8 mouse cellular contexts compared by ENCODE assay signal in the genomic region with DNA sequence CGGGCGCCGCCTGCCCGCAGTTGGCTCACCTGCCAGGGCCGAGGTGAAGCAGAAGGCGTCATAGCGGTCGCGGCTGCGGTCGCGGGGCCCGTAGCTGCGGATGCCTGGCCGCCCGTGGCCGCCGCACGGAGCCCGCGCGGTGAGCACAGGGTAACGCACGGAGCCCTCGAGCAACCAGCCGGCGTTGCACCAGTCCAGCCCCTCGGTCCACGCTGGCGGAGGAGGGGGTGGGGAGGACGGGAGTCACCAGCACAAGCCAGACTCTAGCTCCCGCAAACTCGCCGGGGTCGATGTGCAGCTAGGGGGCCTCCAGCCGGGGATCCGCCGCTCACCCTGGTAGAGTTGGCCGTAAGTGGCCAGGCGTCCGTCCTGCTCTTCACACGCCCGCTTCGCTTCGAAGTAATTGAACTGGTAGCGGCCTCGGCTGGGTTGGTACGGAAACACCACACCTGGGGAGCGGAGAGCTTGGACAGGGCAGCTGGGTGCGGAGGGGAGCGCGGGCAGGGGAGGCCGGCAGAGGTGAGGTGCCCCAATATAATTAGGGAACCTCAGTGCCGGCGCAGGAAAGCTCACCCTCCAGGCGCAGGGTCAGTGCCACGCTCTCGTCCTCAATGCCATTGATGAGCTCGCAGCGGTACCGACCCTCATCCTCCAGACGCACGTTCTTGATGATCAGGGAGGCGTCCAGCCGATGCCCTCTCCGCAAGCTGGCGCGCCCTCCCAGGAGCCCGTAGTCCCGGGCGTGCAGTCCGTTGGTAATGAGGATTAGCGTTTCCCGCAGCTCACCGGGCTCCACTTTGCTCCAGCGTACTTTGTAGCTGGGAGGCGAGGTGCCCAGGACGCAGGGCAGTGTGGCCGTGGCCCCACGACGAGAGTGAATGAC. TPM values are rescaled to one million over a fixed set of nuclear protein-coding genes. Genes with fewer than 3 reads are reported as not detected.
A peak's percentile ranks its signal among the peaks of the same experiment; 100 is the strongest.
DNase-seq lines count a peak whose midpoint lies in the region; ATAC-seq and TF ChIP-seq lines count a peak whose summit lies in the region.

No protein-coding gene starts in this region.

- H3K27me3 ChIP-seq in heart, embryonic 13.5 days (replicated peaks), result peaks cover 90% of the 10 kb centered on the region
- H3K27me3 ChIP-seq in CH12.LX (replicated peaks), result peaks cover 80% of the 10 kb centered on the region
- peaks cover 86% of the 10 kb centered on the region for H3K27me3 ChIP-seq in embryonic facial prominence, embryonic 13.5 days
- H3K27me3 ChIP-seq in intestine, embryonic 15.5 days (replicated peaks), result peaks cover 65% of the 10 kb centered on the region
- peaks cover 59% of the 10 kb centered on the region for H3K27me3 ChIP-seq in midbrain, embryonic 16.5 days (ENCODE audit: control insufficient read depth, insufficient read depth, low read depth, low read length)

- peaks cover 8% of the 10 kb centered on the region for H3K9me3 ChIP-seq in heart, embryonic 13.5 days
- peaks cover 26% of the 10 kb centered on the region for H3K9me3 ChIP-seq in CH12.LX (replicated peaks; ENCODE audit: low read length)
- H3K9me3 ChIP-seq in embryonic facial prominence, embryonic 13.5 days, result peaks cover 7% of the 10 kb centered on the region; the same call in 1 of the 2 replicates
- H3K9me3 ChIP-seq in intestine, embryonic 15.5 days, result no peaks in the 10 kb centered on the region; the same call in 1 of the 2 replicates
- H3K9me3 ChIP-seq in midbrain, embryonic 16.5 days (replicated peaks; ENCODE audit: control insufficient read depth, low read length, poor library complexity, severe bottlenecking), result no peaks in the 10 kb centered on the region

- H3K4me1 ChIP-seq in heart, embryonic 13.5 days, result peaks cover 19% of the 10 kb centered on the region
- peaks cover 12 to 18% of the 10 kb centered on the region in 2 experiments; a peak in 3 of 4 replicates for H3K4me1 ChIP-seq in CH12.LX (ENCODE audit: control insufficient read depth in 1 of 2, insufficient read depth in 2 of 2)
- H3K4me1 ChIP-seq in embryonic facial prominence, embryonic 13.5 days, result peaks cover 18% of the 10 kb centered on the region
- peaks cover 18% of the 10 kb centered on the region for H3K4me1 ChIP-seq in intestine, embryonic 15.5 days (replicated peaks)
- peaks cover 11% of the 10 kb centered on the region; the same call in 1 of the 2 replicates for H3K4me1 ChIP-seq in midbrain, embryonic 16.5 days (ENCODE audit: control insufficient read depth, insufficient read depth, low read length)

- intact Hi-C loops in heart, postnatal 25 days (cut with DNase I), result loop anchor here (2.0 kb wide), 1 partner anchor 13 kb away; no protein-coding TSS in a partner anchor

- TF ChIP-seq CTCF in CH12.LX (conservative IDR thresholded peaks at IDR 0.05 in 1 of 2, IDR thresholded peaks at IDR 0.05 in 1 of 2; ENCODE audit: low read depth in 2 of 2, low read length in 2 of 2), result no peak

- no peak overlapping the region for H3K27ac ChIP-seq in heart, embryonic 13.5 days (replicated peaks)
- H3K27ac ChIP-seq in CH12.LX (ENCODE audit: insufficient read depth, low read depth), result no peak overlapping the region
- H3K27ac ChIP-seq in embryonic facial prominence, embryonic 13.5 days, result no peak overlapping the region
- no peak overlapping the region for H3K27ac ChIP-seq in intestine, embryonic 15.5 days
- H3K27ac ChIP-seq in midbrain, embryonic 16.5 days (ENCODE audit: low read length), result no peak overlapping the region

- WGBS in heart, embryonic 13.5 days, result 1% methylated on average over 81 of the region's 81 CpGs
- WGBS in embryonic facial prominence, embryonic 13.5 days, result under 1% methylated on average over 81 of the region's 81 CpGs
- under 1% methylated on average over 81 of the region's 81 CpGs for WGBS in intestine, embryonic 15.5 days
- WGBS in midbrain, embryonic 16.5 days, result under 1% methylated on average over 81 of the region's 81 CpGs

- peak; percentile 50 for ATAC-seq in heart, embryonic 13.5 days (ENCODE audit: extremely low read depth, insufficient number of reproducible peaks, low FRiP score, low TSS enrichment)
- peak; percentile 49; the same call in 1 of the 2 replicates for ATAC-seq in embryonic facial prominence, embryonic 13.5 days (ENCODE audit: insufficient number of reproducible peaks, insufficient read depth, low FRiP score, low TSS enrichment, low read depth)
- peak; percentile 79 for ATAC-seq in intestine, embryonic 15.5 days
- ATAC-seq in midbrain, embryonic 16.5 days, result peak; percentile 74

- DNase-seq in heart, postnatal 25 days (ENCODE audit: low spot score), result no peak
- DNase-seq in CH12.LX (ENCODE audit: extremely low read depth), result no peak
- no peak for DNase-seq in urinary bladder, postnatal 4 days (ENCODE audit: low spot score in 2 of 2)
- DNase-seq in ovary, postnatal 14 days (ENCODE audit: low spot score), result no peak

- TF ChIP-seq RAD21 in CH12.LX (IDR thresholded peaks at IDR 0.05; ENCODE audit: low read depth, low read length), result no peak

- TF ChIP-seq POLR2A in CH12.LX (IDR thresholded peaks at IDR 0.05; ENCODE audit: low read depth, low read length), result no peak

- no peaks in the 10 kb centered on the region for H3K36me3 ChIP-seq in heart, embryonic 13.5 days
- no peaks in the 10 kb centered on the region for H3K36me3 ChIP-seq in CH12.LX (replicated peaks in 1 of 2; ENCODE audit: control insufficient read depth in 1 of 2, insufficient read depth in 1 of 2, low read length in 1 of 2)
- no peaks in the 10 kb centered on the region for H3K36me3 ChIP-seq in embryonic facial prominence, embryonic 13.5 days
- H3K36me3 ChIP-seq in intestine, embryonic 15.5 days, result no peaks in the 10 kb centered on the region
- H3K36me3 ChIP-seq in midbrain, embryonic 16.5 days (ENCODE audit: control insufficient read depth, insufficient read depth, low read length), result no peaks in the 10 kb centered on the region

- TF ChIP-seq EP300 in CH12.LX (IDR thresholded peaks at IDR 0.05; ENCODE audit: low read length), result no peak

- H3K79me2 ChIP-seq in CH12.LX (replicated peaks; ENCODE audit: control insufficient read depth, extremely low read depth, insufficient read depth, poor library complexity, severe bottlenecking), result no peaks in the 10 kb centered on the region

- H3K4me3 ChIP-seq in heart, embryonic 13.5 days, result peak overlapping the region; percentile 62
- peak overlapping the region in 1 of 3 experiments; percentile 55 for H3K4me3 ChIP-seq in CH12.LX (replicated peaks in 1 of 3; ENCODE audit: low read depth in 2 of 3, low read length in 2 of 3, poor library complexity in 1 of 3)
- peak overlapping the region; percentile 58 for H3K4me3 ChIP-seq in embryonic facial prominence, embryonic 13.5 days
- H3K4me3 ChIP-seq in intestine, embryonic 15.5 days (replicated peaks), result peak overlapping the region; percentile 57
- peak overlapping the region; percentile 63 for H3K4me3 ChIP-seq in midbrain, embryonic 16.5 days (ENCODE audit: low read depth, low read length)

- peak overlapping the region; percentile 96 for H3K4me2 ChIP-seq in heart, embryonic 13.5 days
- peak overlapping the region; percentile 82 for H3K4me2 ChIP-seq in CH12.LX (ENCODE audit: insufficient read depth, low read depth, poor library complexity, severe bottlenecking)
- H3K4me2 ChIP-seq in embryonic facial prominence, embryonic 13.5 days, result peak overlapping the region; percentile 99
- H3K4me2 ChIP-seq in intestine, embryonic 15.5 days (replicated peaks), result peak overlapping the region; percentile 100
- H3K4me2 ChIP-seq in midbrain, embryonic 16.5 days (ENCODE audit: low read length), result peak overlapping the region; percentile 87

- in situ Hi-C loops in CH12.LX (cut with MboI; ENCODE audit: low pct_ligation_motif_present, low pct_unique_long_range_greater_than_20kb, low sequenced_read_pairs), result loop anchor here (5.0 kb wide), 1 partner anchor 59 kb away; the partner anchor contains the start of gene Iqgap3

- dilution Hi-C loops in CH12.LX (cut with MboI; ENCODE audit: extremely low pct_ligation_motif_present, extremely low pct_unique_long_range_greater_than_20kb, low sequenced_read_pairs), result no loop called here

- H3K9ac ChIP-seq in heart, embryonic 13.5 days, result peak overlapping the region; percentile 67
- no peak overlapping the region for H3K9ac ChIP-seq in CH12.LX (ENCODE audit: insufficient read depth, low read depth)
- H3K9ac ChIP-seq in embryonic facial prominence, embryonic 13.5 days, result peak overlapping the region; percentile 64
- peak overlapping the region; percentile 41 for H3K9ac ChIP-seq in intestine, embryonic 15.5 days
- peak overlapping the region; percentile 64 for H3K9ac ChIP-seq in midbrain, embryonic 16.5 days (ENCODE audit: low read depth, low read length)

RNA-seq across cellular contexts. Expression of gene Hapln2, which starts 4.0 kb away (rescaled TPM):
- not detected in 2 replicates for polyA plus RNA-seq in heart, embryonic 13.5 days (2015; fragmentation: Nextera tagmentation; extraction: Ambion mirVana)
- not detected for total RNA-seq in heart, postnatal 25 days (2021)
- not detected in 2 replicates for total RNA-seq in CH12.LX (2012; rRNA removed)
- not detected in 2 replicates for total RNA-seq in CH12.LX (2014; rRNA removed)
- polyA plus RNA-seq in CH12.LX (2012; ENCODE audit: insufficient read length, low read depth), result not detected in 2 replicates
- polyA plus RNA-seq in embryonic facial prominence, embryonic 13.5 days (2015; fragmentation: Nextera tagmentation; extraction: Ambion mirVana), result 0.15 TPM in 1 of 2 replicates, not detected in the other
- not detected in 2 replicates for polyA plus RNA-seq in intestine, embryonic 15.5 days (2015; fragmentation: Nextera tagmentation; extraction: Ambion mirVana)
- polyA plus RNA-seq in midbrain, embryonic 16.5 days (2015; fragmentation: Nextera tagmentation; extraction: Ambion mirVana), result 0.37 and 0.74 TPM in 2 replicates

RNA-seq across cellular contexts. Expression of gene Gpatch4, which starts 19.5 kb away (rescaled TPM):
- polyA plus RNA-seq in heart, embryonic 13.5 days (2015; fragmentation: Nextera tagmentation; extraction: Ambion mirVana), result 18.7 and 20.9 TPM in 2 replicates
- total RNA-seq in heart, postnatal 25 days (2021), result 10 to 100 TPM in 1 of 2 experiments, 1 to 10 TPM in 1; 7.8 to 10.2 TPM
- 49.1 and 64.2 TPM in 2 replicates for total RNA-seq in CH12.LX (2012; rRNA removed)
- 20.3 and 21.6 TPM in 2 replicates for total RNA-seq in CH12.LX (2014; rRNA removed)
- 128 and 182 TPM in 2 replicates for polyA plus RNA-seq in CH12.LX (2012; ENCODE audit: insufficient read length, low read depth)
- polyA plus RNA-seq in embryonic facial prominence, embryonic 13.5 days (2015; fragmentation: Nextera tagmentation; extraction: Ambion mirVana), result 34.0 and 38.5 TPM in 2 replicates
- 36.7 and 40.3 TPM in 2 replicates for polyA plus RNA-seq in intestine, embryonic 15.5 days (2015; fragmentation: Nextera tagmentation; extraction: Ambion mirVana)
- polyA plus RNA-seq in midbrain, embryonic 16.5 days (2015; fragmentation: Nextera tagmentation; extraction: Ambion mirVana), result 30.4 and 35.9 TPM in 2 replicates

RNA-seq across cellular contexts. Expression of gene Bcan, which starts 23.4 kb away (rescaled TPM):
- 0.07 TPM in 1 of 2 replicates, not detected in the other for polyA plus RNA-seq in heart, embryonic 13.5 days (2015; fragmentation: Nextera tagmentation; extraction: Ambion mirVana)
- total RNA-seq in heart, postnatal 25 days (2021), result under 1 TPM; 0.14 to 0.26 TPM
- 0.04 TPM in 1 of 2 replicates, not detected in the other for total RNA-seq in CH12.LX (2012; rRNA removed)
- total RNA-seq in CH12.LX (2014; rRNA removed), result not detected in 2 replicates
- polyA plus RNA-seq in CH12.LX (2012; ENCODE audit: insufficient read length, low read depth), result not detected in 2 replicates
- polyA plus RNA-seq in embryonic facial prominence, embryonic 13.5 days (2015; fragmentation: Nextera tagmentation; extraction: Ambion mirVana), result 0.39 and 0.53 TPM in 2 replicates
- polyA plus RNA-seq in intestine, embryonic 15.5 days (2015; fragmentation: Nextera tagmentation; extraction: Ambion mirVana), result 0.15 and 0.54 TPM in 2 replicates
- polyA plus RNA-seq in midbrain, embryonic 16.5 days (2015; fragmentation: Nextera tagmentation; extraction: Ambion mirVana), result 51.5 and 96.9 TPM in 2 replicates

RNA-seq across cellular contexts. Expression of gene Naxe, which starts 34.9 kb away (rescaled TPM):
- polyA plus RNA-seq in heart, embryonic 13.5 days (2015; fragmentation: Nextera tagmentation; extraction: Ambion mirVana), result 144 and 156 TPM in 2 replicates
- 10 to 100 TPM; 64.1 to 71.5 TPM for total RNA-seq in heart, postnatal 25 days (2021)
- total RNA-seq in CH12.LX (2012; rRNA removed) (98.1 and 124 TPM in 2 replicates), CH12.LX (2014; rRNA removed) (65.6 and 71.0 TPM in 2 replicates)
- polyA plus RNA-seq in CH12.LX (2012; ENCODE audit: insufficient read length, low read depth), result 80.5 and 91.3 TPM in 2 replicates
- polyA plus RNA-seq in embryonic facial prominence, embryonic 13.5 days (2015; fragmentation: Nextera tagmentation; extraction: Ambion mirVana), result 208 and 210 TPM in 2 replicates
- polyA plus RNA-seq in intestine, embryonic 15.5 days (2015; fragmentation: Nextera tagmentation; extraction: Ambion mirVana), result 152 and 167 TPM in 2 replicates
- polyA plus RNA-seq in midbrain, embryonic 16.5 days (2015; fragmentation: Nextera tagmentation; extraction: Ambion mirVana), result 148 and 166 TPM in 2 replicates

RNA-seq across cellular contexts. Expression of gene Nes, which starts 52.6 kb away (rescaled TPM):
- 18.7 and 18.9 TPM in 2 replicates for polyA plus RNA-seq in heart, embryonic 13.5 days (2015; fragmentation: Nextera tagmentation; extraction: Ambion mirVana)
- total RNA-seq in heart, postnatal 25 days (2021), result 10 to 100 TPM; 20.9 to 25.1 TPM
- total RNA-seq in CH12.LX (2012; rRNA removed), result 0.04 TPM in 2 replicates
- total RNA-seq in CH12.LX (2014; rRNA removed), result 0.04 TPM in 1 of 2 replicates, not detected in the other
- polyA plus RNA-seq in CH12.LX (2012; ENCODE audit: insufficient read length, low read depth), result 0.04 TPM in 2 replicates
- 13.8 and 17.7 TPM in 2 replicates for polyA plus RNA-seq in embryonic facial prominence, embryonic 13.5 days (2015; fragmentation: Nextera tagmentation; extraction: Ambion mirVana)
- 17.0 and 20.0 TPM in 2 replicates for polyA plus RNA-seq in intestine, embryonic 15.5 days (2015; fragmentation: Nextera tagmentation; extraction: Ambion mirVana)
- 14.1 and 21.8 TPM in 2 replicates for polyA plus RNA-seq in midbrain, embryonic 16.5 days (2015; fragmentation: Nextera tagmentation; extraction: Ambion mirVana)

Comparison
In these comparisons a context has a peak if more than half of its experiments do, and no peak if none do; other contexts are left out.
1. RNA of gene Bcan, which starts 23.4 kb away (polyA plus RNA-seq): 51.5 to 96.9 TPM in midbrain, embryonic 16.5 days; 0.15 to 0.54 TPM in intestine, embryonic 15.5 days, 0.39 to 0.53 TPM in embryonic facial prominence, embryonic 13.5 days, 0.07 TPM in heart, embryonic 13.5 days and not detected in CH12.LX; every median in the first group is over 10 times any median in the second.
2. Peak in every context shown above with its lines, with median percentiles within 50 percentile points of each other: ATAC-seq and H3K4me2 ChIP-seq.